Mouse (Mus musculus): ENCODE measurements around the gene E130208F15Rik.

DNA sequence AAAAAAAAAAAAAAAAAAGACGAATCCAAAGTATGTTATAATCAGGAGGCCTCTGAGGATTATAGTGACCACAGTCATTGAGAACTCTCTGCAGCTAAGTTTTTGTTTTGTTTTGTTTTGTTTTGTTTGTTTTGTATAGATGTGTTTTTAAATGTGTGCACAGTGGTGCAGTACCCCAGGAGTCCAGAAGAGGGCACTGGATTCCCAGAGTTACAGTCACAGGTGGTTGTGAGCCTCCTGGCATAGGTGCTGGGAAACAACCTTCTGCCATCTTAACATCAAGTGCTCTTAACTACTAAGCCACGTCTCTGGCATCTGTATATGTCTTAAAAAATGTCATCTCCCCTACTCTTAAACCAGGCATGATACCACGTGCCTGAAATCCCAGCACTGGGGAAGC is 20.6 kb upstream of the E130208F15Rik start:
- TF ChIP-seq EP300 (IDR thresholded peaks at IDR 0.05; ENCODE audit: low read depth) (no peak), CTCF (IDR thresholded peaks at IDR 0.05; ENCODE audit: low read depth) (peak; percentile 74)

Data from liver, postnatal 0 days (tissue).